Mouse (Mus musculus) spleen, adult 2 months (tissue): ENCODE measurements around the gene Chst15. TPM values are rescaled to one million over a fixed set of nuclear protein-coding genes. Genes with fewer than 3 reads are reported as not detected.

ENCODE experiments used
- DNase-seq, 2 experiments: peaks; one replicate each; pipeline versions ENCODE4 v3.0.0 to v3.0.0-alpha.2; 2012 to 2021; ENCODE audit warnings: low spot score in 2 of 2, low read depth in 1 of 2
- H3K27ac ChIP-seq: fragments of 200-500 bp; 2 replicates; pipeline ENCODE4 v1.5.1; 2012; ENCODE audit warnings: low read length, inconsistent platforms; ENCODE audit not compliant: insufficient read depth
- H3K27me3 ChIP-seq: fragments of 200-500 bp; 2 replicates; pipeline ENCODE4 v1.6.1; 2012; ENCODE audit warnings: mild to moderate bottlenecking, moderate library complexity, low read length, inconsistent platforms; ENCODE audit not compliant: control insufficient read depth, insufficient read depth
- H3K36me3 ChIP-seq: fragments of 200-500 bp; 2 replicates; pipeline ENCODE4 v1.6.1; 2012; ENCODE audit warnings: mild to moderate bottlenecking, low read length, inconsistent platforms; ENCODE audit not compliant: control insufficient read depth, insufficient read depth
- H3K4me1 ChIP-seq: fragments of 200-500 bp; 2 replicates; pipeline ENCODE4 v1.6.1; 2011; ENCODE audit warnings: inconsistent platforms; ENCODE audit not compliant: control insufficient read depth, insufficient read depth, insufficient read length
- H3K4me3 ChIP-seq: fragments of 200-500 bp; 2 replicates; pipeline ENCODE4 v1.5.1; 2011; ENCODE audit warnings: mild to moderate bottlenecking, inconsistent platforms; ENCODE audit not compliant: insufficient read depth, insufficient read length; ENCODE audit errors: extremely low read depth
- CTCF ChIP-seq: fragments of 200-500 bp; IDR thresholded peaks from 2 replicates; pipeline ENCODE4 v1.5.1; 2011; ENCODE audit warnings: mild to moderate bottlenecking, inconsistent platforms; ENCODE audit not compliant: insufficient read depth, insufficient read length, insufficient replicate concordance; ENCODE audit errors: extremely low read depth
- POLR2A ChIP-seq: fragments of 200-500 bp; IDR thresholded peaks from 2 replicates; pipeline ENCODE4 v1.6.1; 2011; ENCODE audit warnings: low read depth, low read length, inconsistent platforms
- WGBS: fragments of 180-500 bp; shearing (Covaris S2); methylation state at CpG from one replicate; pipeline ENCODE4 v1.1.7; 2018; 5-methylcytosine and 5-hydroxymethylcytosine counted together
- polyA plus RNA-seq: library from polyadenylated mRNA; depleted of rRNA; stranded (reverse); fragments of >200 nt; gene quantifications from 2 replicates; pipeline ENCODE4 v1.2.3, GENCODE M21; 2012

Gene Chst15
- polyA plus RNA-seq, 1 experiment: 27.9 TPM

- 0 out of 2 replicates have a peak overlapping the region, but pooled peaks have one; percentile 22 for H3K27ac ChIP-seq
- TF ChIP-seq CTCF: no peak
- TF ChIP-seq POLR2A: no peak
- H3K27me3 ChIP-seq: no peaks in the 10 kb centered on the region
- H3K4me3 ChIP-seq: no peak overlapping the region
- DNase-seq: no peak
- WGBS: 67% methylated on average over 5 of the region's 5 CpGs
- H3K36me3 ChIP-seq: no peaks in the 10 kb centered on the region
- H3K4me1 ChIP-seq: peaks cover 50% of the 10 kb centered on the region; the same call in 1 of the 2 replicates
Measured at GRCm38 (mm10) chr7:132308537-132309191, 8.4 kb downstream of the Chst15 start.

- no peak for TF ChIP-seq CTCF
- no peak for TF ChIP-seq POLR2A
- Histone ChIP-seq H3K36me3 (no peaks in the 10 kb centered on the region), H3K4me3 (no peak overlapping the region), H3K27ac (peak overlapping the region; percentile 40), H3K27me3 (no peaks in the 10 kb centered on the region), H3K4me1 (peaks cover 43% of the 10 kb centered on the region; the same call in 1 of the 2 replicates)
- no peak for DNase-seq
- 56% methylated on average over 6 of the region's 6 CpGs for WGBS
Measured at GRCm38 (mm10) chr7:132307722-132308271, 9.2 kb downstream of the Chst15 start.

GRCm38 (mm10) chr7:132306671-132307412 lies 10.2 kb downstream of the Chst15 start:
- no peak for DNase-seq
- Histone ChIP-seq H3K4me3 (no peak overlapping the region), H3K36me3 (no peaks in the 10 kb centered on the region), H3K27ac (no peak overlapping the region), H3K27me3 (no peaks in the 10 kb centered on the region), H3K4me1 (peaks cover 44% of the 10 kb centered on the region; the same call in 1 of the 2 replicates)
- TF ChIP-seq CTCF (no peak), POLR2A (no peak)
- 83% methylated on average over 8 of the region's 8 CpGs for WGBS

GRCm38 (mm10) chr7:132305492-132306375 lies 11.3 kb downstream of the Chst15 start:
- H3K4me1 ChIP-seq: peaks cover 47% of the 10 kb centered on the region; the same call in 1 of the 2 replicates
- TF ChIP-seq POLR2A: no peak
- TF ChIP-seq CTCF: no peak
- WGBS: 47% methylated on average over 5 of the region's 5 CpGs
- H3K27ac ChIP-seq: peak overlapping the region; percentile 34
- no peaks in the 10 kb centered on the region for H3K27me3 ChIP-seq
- H3K4me3 ChIP-seq: no peak overlapping the region
- DNase-seq: peak; percentile 15 to 47
- no peaks in the 10 kb centered on the region for H3K36me3 ChIP-seq

- Histone ChIP-seq H3K27ac (peak overlapping the region; percentile 34; the same call in 1 of the 2 replicates), H3K36me3 (no peaks in the 10 kb centered on the region), H3K4me3 (no peak overlapping the region), H3K4me1 (peaks cover 45% of the 10 kb centered on the region; the same call in 1 of the 2 replicates), H3K27me3 (no peaks in the 10 kb centered on the region)
- peak in 1 of 2 experiments; percentile 36 for DNase-seq
- TF ChIP-seq CTCF: no peak
- no peak for TF ChIP-seq POLR2A
- WGBS: 35% methylated on average over 8 of the region's 8 CpGs
Measured at GRCm38 (mm10) chr7:132304424-132305085, 12.5 kb downstream of the Chst15 start.

- TF ChIP-seq POLR2A: no peak
- TF ChIP-seq CTCF: no peak
- Histone ChIP-seq H3K27me3 (no peaks in the 10 kb centered on the region), H3K27ac (no peak overlapping the region; the same call in 1 of the 2 replicates), H3K4me1 (peaks cover 42% of the 10 kb centered on the region; the same call in 1 of the 2 replicates), H3K4me3 (no peak overlapping the region), H3K36me3 (no peaks in the 10 kb centered on the region; the same call in 1 of the 2 replicates)
- 18% methylated on average over 7 of the region's 7 CpGs for WGBS
- DNase-seq: no peak
Measured at GRCm38 (mm10) chr7:132303988-132304387, 13.0 kb downstream of the Chst15 start.
